Mouse (Mus musculus): ENCODE data around the gene Aaas. TPM values are rescaled to one million over a fixed set of nuclear protein-coding genes. Genes with fewer than 3 reads are reported as not detected.

The Aaas gene
- polyA plus RNA-seq, 1 experiment from 2014 or later: 33.3 TPM

DNA sequence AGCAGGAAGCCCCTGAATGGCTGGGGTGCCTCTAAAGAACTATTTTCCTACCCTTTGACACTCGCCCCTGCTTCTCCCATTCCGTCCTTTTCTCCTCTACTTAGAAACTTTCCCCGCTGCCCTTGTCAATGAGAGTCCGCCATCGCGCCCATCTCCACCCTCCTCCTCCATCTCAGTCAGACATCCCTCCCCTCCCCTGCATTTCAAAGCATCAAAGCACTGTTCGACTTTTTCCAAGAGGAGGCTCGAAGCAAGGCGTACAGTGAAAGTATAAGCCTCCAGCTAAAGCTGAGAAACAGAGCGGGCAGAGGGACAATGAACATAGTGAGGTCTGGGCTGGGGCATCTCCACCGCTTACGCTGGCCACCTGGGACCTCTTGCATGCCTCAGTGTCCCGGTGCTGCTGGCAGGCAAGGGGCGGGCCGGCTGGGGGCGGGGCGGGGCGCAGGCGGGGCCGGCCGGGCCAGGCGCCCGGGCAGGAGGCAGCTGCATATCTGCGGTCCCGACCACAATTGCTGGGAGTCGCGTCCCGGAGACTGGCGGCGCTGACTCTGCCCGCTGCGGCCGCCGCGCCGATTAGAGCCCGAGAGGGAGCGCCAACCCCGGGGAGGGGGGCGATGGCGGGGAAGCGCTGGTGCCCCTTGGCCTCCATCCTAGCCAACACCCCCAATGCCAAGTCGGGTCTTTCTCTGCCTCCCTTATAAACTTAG is 26.0 kb upstream of the Aaas start:
- H3K9me3 ChIP-seq: no peaks in the 10 kb centered on the region
- WGBS: 2% methylated on average over 28 of the region's 43 CpGs
- H3K4me2 ChIP-seq: peak overlapping the region; percentile 95
- peak; percentile 77 for ATAC-seq (ENCODE audit: low FRiP score)
- peak overlapping the region; percentile 61 for H3K4me3 ChIP-seq
- H3K36me3 ChIP-seq: no peaks in the 10 kb centered on the region
- H3K27ac ChIP-seq: peak overlapping the region; percentile 66
- H3K9ac ChIP-seq: peak overlapping the region; percentile 83
- H3K4me1 ChIP-seq (replicated peaks): peaks cover 19% of the 10 kb centered on the region
- 0 out of 2 replicates have a peak, but pooled peaks cover 13% of the 10 kb centered on the region for H3K27me3 ChIP-seq

- peak overlapping the region; percentile 43; the same call in 1 of the 2 replicates for H3K9ac ChIP-seq
- H3K27me3 ChIP-seq: peaks cover 41% of the 10 kb centered on the region
- no peak for ATAC-seq (ENCODE audit: low FRiP score)
- H3K4me2 ChIP-seq: no peak overlapping the region
- WGBS: 9% methylated on average over 10 of the region's 10 CpGs
- no peak overlapping the region for H3K4me3 ChIP-seq
- peaks cover 23% of the 10 kb centered on the region for H3K4me1 ChIP-seq (replicated peaks)
- H3K27ac ChIP-seq: no peak overlapping the region
- no peaks in the 10 kb centered on the region for H3K9me3 ChIP-seq
- no peaks in the 10 kb centered on the region for H3K36me3 ChIP-seq
These were observed 20.2 kb upstream of the Aaas start for GRCm38 (mm10) chr15:102370727-102371126.

DNA sequence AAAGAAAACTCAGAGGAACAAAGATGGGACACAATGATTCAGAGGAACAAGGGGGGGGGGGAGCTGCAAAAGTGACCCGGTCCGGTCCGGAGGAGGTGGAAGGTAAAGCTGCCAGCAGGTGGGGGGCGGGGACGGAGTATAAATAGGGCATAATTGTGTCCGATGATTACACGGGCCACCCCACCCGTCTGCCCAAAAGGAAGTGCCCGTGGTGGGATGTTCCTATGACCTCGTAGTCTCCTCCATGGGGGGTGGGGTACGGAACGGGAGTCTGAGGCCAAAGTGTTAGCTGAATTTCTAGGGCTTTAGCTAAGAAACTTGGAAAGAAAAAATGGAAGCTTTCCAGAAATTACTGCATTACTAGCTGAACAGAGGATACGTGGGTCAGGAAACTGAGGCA is 19.4 kb upstream of the Aaas start:
- Histone ChIP-seq H3K27me3 (peaks cover 47% of the 10 kb centered on the region), H3K4me1 (replicated peaks) (peaks cover 23% of the 10 kb centered on the region), H3K9ac (0 out of 2 replicates have a peak overlapping the region, but pooled peaks have one; percentile 43), H3K4me3 (no peak overlapping the region), H3K36me3 (no peaks in the 10 kb centered on the region), H3K9me3 (no peaks in the 10 kb centered on the region), H3K27ac (no peak overlapping the region), H3K4me2 (no peak overlapping the region; the same call in 1 of the 2 replicates)
- WGBS: 11% methylated on average over 13 of the region's 13 CpGs
- no peak for ATAC-seq (ENCODE audit: low FRiP score)

- peaks cover 67% of the 10 kb centered on the region for H3K27me3 ChIP-seq
- ATAC-seq (ENCODE audit: low FRiP score): peak; percentile 69; the same call in 1 of the 2 replicates
- H3K4me3 ChIP-seq: peak within 1 kb of the TSS; percentile 33
- H3K36me3 ChIP-seq: no peaks in the 10 kb centered on the region
- H3K9ac ChIP-seq: peak within 1 kb of the TSS; percentile 66
- no peaks in the 10 kb centered on the region for H3K9me3 ChIP-seq
- peak within 1 kb of the TSS; percentile 55 for H3K4me2 ChIP-seq
- H3K4me1 ChIP-seq (replicated peaks): peaks cover 27% of the 10 kb centered on the region
- WGBS: 6% methylated on average over 15 of the region's 15 CpGs
- H3K27ac ChIP-seq: peak within 1 kb of the TSS; percentile 30
These were observed 16.3 kb upstream of the Aaas start, which contains the start of gene Sp7 for GRCm38 (mm10) chr15:102366733-102367344. Gene Sp7 (minus strand): TSS chr15:102367182.

- Histone ChIP-seq H3K27ac (peak overlapping the region; percentile 26; the same call in 1 of the 2 replicates), H3K4me3 (peak overlapping the region; percentile 33), H3K4me1 (replicated peaks) (peaks cover 27% of the 10 kb centered on the region), H3K27me3 (peaks cover 64% of the 10 kb centered on the region), H3K36me3 (no peaks in the 10 kb centered on the region), H3K9me3 (no peaks in the 10 kb centered on the region), H3K4me2 (peak overlapping the region; percentile 55), H3K9ac (peak overlapping the region; percentile 66)
- WGBS: 9% methylated on average over 7 of the region's 7 CpGs
- no peak for ATAC-seq (ENCODE audit: low FRiP score)
These were observed 15.7 kb upstream of the Aaas start for GRCm38 (mm10) chr15:102366238-102366637.

DNA sequence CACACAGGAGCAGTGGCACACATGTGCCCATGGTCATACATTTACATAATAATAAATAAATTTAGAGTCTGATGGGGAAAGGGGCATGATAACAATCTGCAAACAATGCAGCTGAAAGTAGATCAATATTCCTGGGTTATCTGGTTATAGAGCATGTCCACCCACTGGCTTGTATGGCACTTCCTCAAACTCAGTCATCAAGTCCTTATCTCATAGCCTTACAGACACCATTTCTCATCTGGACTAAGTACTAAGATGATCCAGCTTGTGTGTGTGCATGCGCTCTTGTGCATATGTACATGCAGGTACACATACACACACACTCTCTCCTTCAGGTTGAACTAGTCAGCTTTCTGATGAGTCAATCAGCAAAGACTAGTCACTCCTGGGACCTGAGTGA is 14.1 kb upstream of the Aaas start:
- Histone ChIP-seq H3K4me1 (replicated peaks) (peaks cover 16% of the 10 kb centered on the region), H3K9me3 (no peaks in the 10 kb centered on the region), H3K9ac (no peak overlapping the region), H3K4me3 (no peak overlapping the region), H3K27ac (no peak overlapping the region), H3K36me3 (no peaks in the 10 kb centered on the region), H3K4me2 (no peak overlapping the region), H3K27me3 (peaks cover 58% of the 10 kb centered on the region)
- no peak for ATAC-seq (ENCODE audit: low FRiP score)
- WGBS: 95% methylated on average over 1 of the region's 1 CpGs

DNA sequence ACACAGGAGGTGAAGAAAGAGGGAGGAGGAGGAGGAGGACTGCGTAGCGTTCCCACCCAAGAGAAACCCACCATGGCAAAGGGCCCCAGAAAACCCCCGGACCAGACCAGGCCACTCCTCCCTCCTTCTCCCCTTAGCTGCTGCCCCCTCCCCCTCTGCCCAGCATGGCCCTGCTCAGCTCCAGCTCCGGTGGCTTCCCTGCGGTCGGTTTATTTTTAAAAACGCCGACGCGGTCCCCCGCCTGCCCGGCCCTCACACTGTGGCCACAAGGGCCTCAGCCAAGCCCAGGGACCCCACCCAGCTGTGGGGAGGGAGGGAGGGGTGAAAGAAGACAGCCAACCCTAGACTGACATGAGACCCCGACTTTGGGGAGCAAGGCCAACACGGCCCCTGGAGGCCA is 12.1 kb upstream of the Aaas start:
- Histone ChIP-seq H3K36me3 (no peaks in the 10 kb centered on the region), H3K4me1 (replicated peaks) (peaks cover 32% of the 10 kb centered on the region), H3K9ac (no peak overlapping the region), H3K27ac (no peak overlapping the region), H3K9me3 (no peaks in the 10 kb centered on the region), H3K27me3 (peaks cover 78% of the 10 kb centered on the region), H3K4me3 (no peak overlapping the region), H3K4me2 (peak overlapping the region; percentile 23; the same call in 1 of the 2 replicates)
- no peak for ATAC-seq (ENCODE audit: low FRiP score)
- 17% methylated on average over 14 of the region's 14 CpGs for WGBS

GRCm38 (mm10) chr15:102358834-102359233 is 8.3 kb upstream of the Aaas start:
- WGBS: 21% methylated on average over 5 of the region's 5 CpGs

DNA sequence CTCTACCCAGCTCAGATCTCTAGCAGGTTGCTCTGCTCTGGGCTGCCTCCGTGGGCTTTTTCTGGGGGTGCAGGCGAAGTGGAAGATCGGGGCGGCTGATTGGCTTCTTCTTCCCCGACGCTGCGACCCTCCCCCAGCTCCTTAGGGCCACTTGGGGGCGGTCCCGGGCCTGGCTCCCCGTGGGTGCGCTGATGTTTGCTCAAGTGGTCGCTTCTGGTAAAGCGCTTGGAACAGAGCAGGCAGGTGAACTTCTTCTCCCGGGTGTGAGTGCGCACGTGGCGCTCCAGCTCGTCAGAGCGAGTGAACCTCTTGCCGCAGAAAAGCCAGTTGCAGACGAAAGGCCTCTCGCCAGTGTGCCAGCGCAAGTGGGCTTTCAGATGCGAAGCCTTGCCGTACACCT is 7.6 kb upstream of the Aaas start:
- Histone ChIP-seq H3K9me3 (no peaks in the 10 kb centered on the region), H3K4me1 (replicated peaks) (peaks cover 39% of the 10 kb centered on the region), H3K27me3 (peaks cover 69% of the 10 kb centered on the region), H3K9ac (peak overlapping the region; percentile 43; the same call in 1 of the 2 replicates), H3K27ac (no peak overlapping the region), H3K4me3 (peak overlapping the region; percentile 19), H3K36me3 (no peaks in the 10 kb centered on the region), H3K4me2 (peak overlapping the region; percentile 43)
- 2% methylated on average over 24 of the region's 25 CpGs for WGBS
- no peak for ATAC-seq (ENCODE audit: low FRiP score)

More at GRCm38 (mm10) chr15:102358834-102359233, 8.3 kb upstream of the Aaas start:
- no peak overlapping the region; the same call in 1 of the 2 replicates for H3K9ac ChIP-seq
- no peaks in the 10 kb centered on the region for H3K36me3 ChIP-seq
- ATAC-seq (ENCODE audit: low FRiP score): no peak
- H3K4me2 ChIP-seq: no peak overlapping the region
- H3K4me3 ChIP-seq: no peak overlapping the region
- peaks cover 39% of the 10 kb centered on the region for H3K4me1 ChIP-seq (replicated peaks)
- no peak overlapping the region for H3K27ac ChIP-seq
- H3K9me3 ChIP-seq: no peaks in the 10 kb centered on the region
- H3K27me3 ChIP-seq: peaks cover 76% of the 10 kb centered on the region

GRCm38 (mm10) chr15:102356501-102357325 is 6.1 kb upstream of the Aaas start:
- no peaks in the 10 kb centered on the region for H3K9me3 ChIP-seq
- no peak for ATAC-seq (ENCODE audit: low FRiP score)
- peak overlapping the region; percentile 94 for H3K4me2 ChIP-seq
- WGBS: 26% methylated on average over 16 of the region's 16 CpGs
- no peak overlapping the region for H3K9ac ChIP-seq
- H3K4me3 ChIP-seq: peak overlapping the region; percentile 51
- peaks cover 57% of the 10 kb centered on the region for H3K27me3 ChIP-seq
- H3K36me3 ChIP-seq: no peaks in the 10 kb centered on the region
- H3K27ac ChIP-seq: no peak overlapping the region
- H3K4me1 ChIP-seq (replicated peaks): peaks cover 35% of the 10 kb centered on the region

DNA sequence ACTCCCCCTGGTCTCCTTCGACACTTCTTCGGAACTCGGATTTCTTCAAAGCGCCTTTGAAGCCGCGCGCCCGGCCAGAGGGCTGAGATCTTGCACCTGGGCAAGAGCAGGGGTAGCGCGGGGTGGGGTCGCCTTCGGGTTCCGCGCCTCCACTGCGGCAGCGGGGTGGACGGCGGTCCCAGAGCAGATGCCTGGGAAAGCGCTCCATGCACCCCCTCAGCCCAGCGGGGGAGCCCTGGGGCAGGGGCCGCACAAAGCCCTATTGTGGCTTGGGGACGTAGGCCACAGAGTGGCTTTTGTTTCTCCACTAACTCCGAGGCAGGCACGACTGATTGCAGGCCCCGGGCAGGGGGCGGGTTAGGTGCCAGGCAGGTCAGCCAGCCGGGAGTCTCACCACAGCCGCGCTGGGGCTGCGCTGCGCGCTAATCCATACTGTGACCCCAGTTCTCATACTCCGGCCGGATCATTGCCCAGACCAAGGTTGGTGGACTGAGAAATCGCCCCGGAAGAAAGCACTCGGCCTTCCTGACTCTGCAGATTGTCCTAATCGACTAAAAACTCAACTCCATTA is 5.4 kb upstream of the Aaas start:
- H3K36me3 ChIP-seq: no peaks in the 10 kb centered on the region
- H3K4me2 ChIP-seq: peak overlapping the region; percentile 94
- H3K27ac ChIP-seq: peak overlapping the region; percentile 70
- H3K9me3 ChIP-seq: no peaks in the 10 kb centered on the region
- peaks cover 38% of the 10 kb centered on the region for H3K4me1 ChIP-seq (replicated peaks)
- peak overlapping the region; percentile 75 for H3K9ac ChIP-seq
- ATAC-seq (ENCODE audit: low FRiP score): peak; percentile 39; the same call in 1 of the 2 replicates
- WGBS: under 1% methylated on average over 38 of the region's 38 CpGs
- H3K27me3 ChIP-seq: peaks cover 54% of the 10 kb centered on the region
- H3K4me3 ChIP-seq: peak overlapping the region; percentile 51
